Mouse (Mus musculus): Measurements from ENCODE around the gene Mroh2a. TPM values are rescaled to one million over a fixed set of nuclear protein-coding genes. Genes with fewer than 3 reads are reported as not detected.

Mroh2a gene
- polyA plus RNA-seq, 1 experiment from 2014 or later, result 0.61 TPM

- Histone ChIP-seq H3K9me3 (replicated peaks; ENCODE audit: control insufficient read depth, low read length) (no peaks in the 10 kb centered on the region), H3K36me3 (ENCODE audit: control insufficient read depth, insufficient read depth) (peaks cover 25% of the 10 kb centered on the region), H3K9ac (ENCODE audit: low read depth, low read length) (no peak overlapping the region), H3K4me2 (ENCODE audit: low read depth, low read length) (no peak overlapping the region), H3K27ac (ENCODE audit: low read length) (no peak overlapping the region), H3K4me1 (ENCODE audit: control insufficient read depth, low read depth, low read length) (peaks cover 31% of the 10 kb centered on the region), H3K4me3 (ENCODE audit: low read depth, low read length) (no peak overlapping the region), H3K27me3 (ENCODE audit: control insufficient read depth, insufficient read depth, low read depth, low read length) (no peaks in the 10 kb centered on the region)
- no peak for ATAC-seq (ENCODE audit: low read depth)
- WGBS (ENCODE audit: insufficient replicate concordance), result 51% methylated on average over 8 of the region's 8 CpGs
Measured at GRCm38 (mm10) chr1:88258881-88259642, 32.3 kb downstream of the Mroh2a start.

DNA sequence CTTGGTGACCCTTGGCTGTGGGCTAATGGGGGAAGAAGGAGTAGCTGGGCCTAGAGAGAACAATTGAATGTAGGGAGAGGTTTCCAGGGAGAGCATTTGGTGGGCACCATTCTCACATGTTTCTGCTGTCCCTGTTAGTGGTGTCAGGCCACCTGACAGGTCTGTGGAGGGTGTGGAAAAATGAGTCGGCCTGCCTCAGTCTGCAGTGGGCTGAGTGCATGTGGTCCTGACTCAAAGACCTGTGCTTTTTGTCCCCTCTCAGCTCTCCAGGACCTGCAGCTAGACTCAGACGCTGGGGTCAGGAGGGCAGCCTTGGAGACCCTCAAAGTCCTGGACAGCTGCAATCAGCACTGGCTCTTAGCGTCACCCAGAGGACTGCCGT is 32.8 kb downstream of the Mroh2a start:
- whole genome bisulfite sequencing (ENCODE audit: insufficient replicate concordance), result 64% methylated on average over 4 of the region's 4 CpGs
- Histone ChIP-seq H3K27me3 (ENCODE audit: control insufficient read depth, insufficient read depth, low read depth, low read length) (no peaks in the 10 kb centered on the region), H3K9me3 (replicated peaks; ENCODE audit: control insufficient read depth, low read length) (no peaks in the 10 kb centered on the region), H3K4me2 (ENCODE audit: low read depth, low read length) (no peak overlapping the region), H3K4me1 (ENCODE audit: control insufficient read depth, low read depth, low read length) (peaks cover 31% of the 10 kb centered on the region), H3K27ac (ENCODE audit: low read length) (peak overlapping the region; percentile 8), H3K36me3 (ENCODE audit: control insufficient read depth, insufficient read depth) (peaks cover 31% of the 10 kb centered on the region), H3K9ac (ENCODE audit: low read depth, low read length) (no peak overlapping the region), H3K4me3 (ENCODE audit: low read depth, low read length) (no peak overlapping the region)
- ATAC-seq (ENCODE audit: low read depth), result peak; percentile 3; the same call in 1 of the 2 replicates

- no peaks in the 10 kb centered on the region for H3K9me3 ChIP-seq (replicated peaks; ENCODE audit: control insufficient read depth, low read length)
- H3K4me3 ChIP-seq (ENCODE audit: low read depth, low read length), result no peak overlapping the region
- no peaks in the 10 kb centered on the region for H3K27me3 ChIP-seq (ENCODE audit: control insufficient read depth, insufficient read depth, low read depth, low read length)
- WGBS (ENCODE audit: insufficient replicate concordance), result 55% methylated on average over 6 of the region's 6 CpGs
- H3K9ac ChIP-seq (ENCODE audit: low read depth, low read length), result no peak overlapping the region
- peaks cover 36% of the 10 kb centered on the region for H3K36me3 ChIP-seq (ENCODE audit: control insufficient read depth, insufficient read depth)
- peaks cover 31% of the 10 kb centered on the region for H3K4me1 ChIP-seq (ENCODE audit: control insufficient read depth, low read depth, low read length)
- H3K27ac ChIP-seq (ENCODE audit: low read length), result peak overlapping the region; percentile 8
- H3K4me2 ChIP-seq (ENCODE audit: low read depth, low read length), result no peak overlapping the region
- ATAC-seq (ENCODE audit: low read depth), result peak; percentile 78
Measured at GRCm38 (mm10) chr1:88260114-88260513, 33.3 kb downstream of the Mroh2a start.

DNA sequence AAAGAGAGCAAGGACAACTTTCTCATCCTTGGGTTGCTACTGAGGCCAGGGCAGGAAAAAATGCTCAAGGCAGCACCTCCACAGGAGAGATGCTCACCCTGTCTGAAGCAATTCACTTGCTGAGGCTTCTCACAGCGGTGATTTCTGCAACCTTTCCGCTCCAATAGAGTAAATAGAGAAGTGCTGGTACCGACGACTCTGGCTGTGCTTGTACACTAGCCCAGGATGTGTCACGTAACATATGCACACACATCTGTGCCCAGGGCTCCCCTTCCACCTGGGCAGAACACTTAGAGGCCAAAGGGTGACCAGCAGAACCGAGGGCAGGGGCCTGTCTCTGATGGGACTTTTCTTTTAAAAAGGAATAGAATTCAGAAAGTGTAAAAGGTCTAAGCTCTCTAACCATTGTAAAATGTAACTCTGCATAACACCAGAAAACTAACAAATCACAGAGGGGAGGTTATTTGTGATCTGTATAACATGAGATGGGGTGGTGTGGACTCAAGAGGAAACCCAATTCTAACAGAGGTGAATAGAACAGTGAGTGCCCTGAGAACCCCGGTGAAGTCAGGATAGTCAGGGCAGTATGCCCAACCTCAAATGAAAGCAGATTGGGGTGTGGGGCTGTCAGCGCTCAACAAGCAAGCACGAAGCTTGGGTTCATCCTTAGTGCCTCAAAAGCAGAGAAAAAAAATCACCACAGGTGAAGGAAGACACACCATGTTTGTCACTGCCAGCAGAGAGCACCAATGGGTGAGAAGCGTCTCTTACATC is 34.0 kb downstream of the Mroh2a start:
- ATAC-seq (ENCODE audit: low read depth), result peak; percentile 16
- H3K36me3 ChIP-seq (ENCODE audit: control insufficient read depth, insufficient read depth), result peaks cover 42% of the 10 kb centered on the region
- no peak overlapping the region for H3K9ac ChIP-seq (ENCODE audit: low read depth, low read length)
- no peaks in the 10 kb centered on the region for H3K27me3 ChIP-seq (ENCODE audit: control insufficient read depth, insufficient read depth, low read depth, low read length)
- H3K4me3 ChIP-seq (ENCODE audit: low read depth, low read length), result no peak overlapping the region
- peaks cover 31% of the 10 kb centered on the region for H3K4me1 ChIP-seq (ENCODE audit: control insufficient read depth, low read depth, low read length)
- no peak overlapping the region for H3K27ac ChIP-seq (ENCODE audit: low read length)
- WGBS (ENCODE audit: insufficient replicate concordance), result 69% methylated on average over 10 of the region's 10 CpGs
- no peaks in the 10 kb centered on the region for H3K9me3 ChIP-seq (replicated peaks; ENCODE audit: control insufficient read depth, low read length)
- no peak overlapping the region for H3K4me2 ChIP-seq (ENCODE audit: low read depth, low read length)

DNA sequence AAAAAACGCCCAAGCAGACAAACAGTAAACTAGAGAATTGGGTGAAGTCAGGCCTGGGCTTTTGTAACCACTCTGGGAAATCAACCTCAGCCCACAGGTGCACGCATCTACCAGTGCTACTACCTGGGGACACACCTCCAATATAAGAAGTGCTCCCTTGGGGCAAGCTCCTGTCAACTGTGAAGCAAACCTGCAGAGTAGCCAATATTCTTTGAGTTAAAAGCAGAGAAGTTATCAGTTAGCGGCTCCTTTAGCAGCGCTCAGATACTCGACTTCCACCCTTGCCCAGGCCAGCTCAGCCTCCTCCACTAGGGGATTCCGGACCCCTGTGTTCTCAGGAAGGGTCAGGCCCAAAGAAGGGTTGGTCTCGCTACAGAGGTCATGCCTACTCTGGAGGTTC is 34.9 kb downstream of the Mroh2a start:
- Histone ChIP-seq H3K4me1 (ENCODE audit: control insufficient read depth, low read depth, low read length) (peaks cover 31% of the 10 kb centered on the region), H3K27ac (ENCODE audit: low read length) (no peak overlapping the region), H3K4me2 (ENCODE audit: low read depth, low read length) (no peak overlapping the region), H3K27me3 (ENCODE audit: control insufficient read depth, insufficient read depth, low read depth, low read length) (no peaks in the 10 kb centered on the region), H3K36me3 (ENCODE audit: control insufficient read depth, insufficient read depth) (peaks cover 52% of the 10 kb centered on the region), H3K4me3 (ENCODE audit: low read depth, low read length) (no peak overlapping the region), H3K9ac (ENCODE audit: low read depth, low read length) (no peak overlapping the region), H3K9me3 (replicated peaks; ENCODE audit: control insufficient read depth, low read length) (no peaks in the 10 kb centered on the region)
- WGBS (ENCODE audit: insufficient replicate concordance), result 70% methylated on average over 7 of the region's 7 CpGs
- no peak for ATAC-seq (ENCODE audit: low read depth)

DNA sequence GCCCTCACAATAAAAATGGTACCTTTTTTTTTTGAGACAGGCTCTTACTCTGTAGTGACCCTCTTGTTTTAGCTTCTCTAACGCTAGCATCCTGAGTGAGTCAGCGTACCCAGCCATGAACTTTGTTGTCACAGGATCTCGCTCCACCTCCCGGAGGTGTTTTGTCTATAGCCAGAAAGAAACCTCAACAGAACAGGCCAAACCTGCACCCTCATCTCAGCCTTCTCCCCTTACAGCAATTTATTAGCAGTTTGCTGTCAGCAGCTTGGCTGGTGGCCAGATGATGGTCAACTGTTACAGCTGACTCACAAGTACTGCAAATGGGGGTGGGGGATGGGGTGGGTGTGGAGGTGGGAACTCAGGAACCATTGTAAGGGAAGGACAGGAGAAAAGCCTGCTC is 35.5 kb downstream of the Mroh2a start:
- peaks cover 57% of the 10 kb centered on the region for H3K36me3 ChIP-seq (ENCODE audit: control insufficient read depth, insufficient read depth)
- WGBS (ENCODE audit: insufficient replicate concordance), result 76% methylated on average over 4 of the region's 4 CpGs
- ATAC-seq (ENCODE audit: low read depth), result no peak
- no peak overlapping the region for H3K4me2 ChIP-seq (ENCODE audit: low read depth, low read length)
- no peaks in the 10 kb centered on the region for H3K27me3 ChIP-seq (ENCODE audit: control insufficient read depth, insufficient read depth, low read depth, low read length)
- no peak overlapping the region for H3K9ac ChIP-seq (ENCODE audit: low read depth, low read length)
- H3K27ac ChIP-seq (ENCODE audit: low read length), result no peak overlapping the region
- H3K4me3 ChIP-seq (ENCODE audit: low read depth, low read length), result no peak overlapping the region
- peaks cover 31% of the 10 kb centered on the region for H3K4me1 ChIP-seq (ENCODE audit: control insufficient read depth, low read depth, low read length)
- no peaks in the 10 kb centered on the region for H3K9me3 ChIP-seq (replicated peaks; ENCODE audit: control insufficient read depth, low read length)

DNA sequence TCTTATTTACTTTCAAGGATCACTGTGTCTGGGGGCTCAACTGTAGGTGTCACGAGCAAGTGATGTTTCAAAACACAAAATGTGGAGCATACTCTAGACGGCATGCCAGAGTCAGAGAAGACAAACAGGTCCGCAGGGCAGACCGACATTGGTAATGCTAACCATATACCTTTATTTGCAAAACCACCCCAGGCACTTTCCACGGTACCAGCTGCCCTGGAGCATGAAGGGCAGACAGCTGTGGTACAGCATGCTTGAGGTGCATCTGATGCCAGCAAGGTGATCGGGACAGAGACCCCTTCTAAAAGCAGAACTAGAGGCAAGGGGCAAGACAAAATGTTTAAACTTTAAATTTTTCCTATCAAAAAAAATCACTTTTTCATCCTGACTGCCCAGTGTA is 36.2 kb downstream of the Mroh2a start:
- Histone ChIP-seq H3K4me2 (ENCODE audit: low read depth, low read length) (no peak overlapping the region), H3K4me1 (ENCODE audit: control insufficient read depth, low read depth, low read length) (peaks cover 31% of the 10 kb centered on the region), H3K9ac (ENCODE audit: low read depth, low read length) (no peak overlapping the region), H3K27ac (ENCODE audit: low read length) (no peak overlapping the region), H3K27me3 (ENCODE audit: control insufficient read depth, insufficient read depth, low read depth, low read length) (no peaks in the 10 kb centered on the region), H3K36me3 (ENCODE audit: control insufficient read depth, insufficient read depth) (peaks cover 64% of the 10 kb centered on the region), H3K4me3 (ENCODE audit: low read depth, low read length) (no peak overlapping the region), H3K9me3 (replicated peaks; ENCODE audit: control insufficient read depth, low read length) (no peaks in the 10 kb centered on the region)
- WGBS (ENCODE audit: insufficient replicate concordance), result 66% methylated on average over 6 of the region's 6 CpGs
- ATAC-seq (ENCODE audit: low read depth), result no peak

DNA sequence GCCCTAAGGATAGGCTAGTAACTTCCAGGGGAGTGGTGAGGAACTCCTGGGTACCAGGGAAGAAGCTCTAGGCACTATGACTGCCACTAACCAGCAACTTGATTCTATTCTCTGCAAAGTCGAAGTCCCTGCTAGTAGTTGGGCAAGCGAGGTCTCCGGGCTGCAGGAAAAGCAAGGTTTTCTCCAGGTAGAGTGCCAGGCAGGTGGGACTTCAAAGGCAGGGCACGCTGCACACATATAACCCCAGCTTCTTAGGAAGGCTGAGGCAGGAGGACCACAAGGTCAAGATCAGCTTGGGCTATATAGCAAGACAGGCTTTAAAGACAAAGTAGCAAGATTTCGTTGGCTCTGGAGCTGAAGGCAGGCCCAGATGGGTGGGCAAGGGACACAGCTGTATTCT is 37.0 kb downstream of the Mroh2a start:
- Histone ChIP-seq H3K4me1 (ENCODE audit: control insufficient read depth, low read depth, low read length) (peaks cover 31% of the 10 kb centered on the region), H3K9ac (ENCODE audit: low read depth, low read length) (no peak overlapping the region), H3K36me3 (ENCODE audit: control insufficient read depth, insufficient read depth) (peaks cover 72% of the 10 kb centered on the region), H3K27me3 (ENCODE audit: control insufficient read depth, insufficient read depth, low read depth, low read length) (no peaks in the 10 kb centered on the region), H3K4me3 (ENCODE audit: low read depth, low read length) (no peak overlapping the region), H3K9me3 (replicated peaks; ENCODE audit: control insufficient read depth, low read length) (no peaks in the 10 kb centered on the region), H3K27ac (ENCODE audit: low read length) (no peak overlapping the region), H3K4me2 (ENCODE audit: low read depth, low read length) (no peak overlapping the region)
- ATAC-seq (ENCODE audit: low read depth), result no peak
- 83% methylated on average over 5 of the region's 5 CpGs for WGBS (ENCODE audit: insufficient replicate concordance)

DNA sequence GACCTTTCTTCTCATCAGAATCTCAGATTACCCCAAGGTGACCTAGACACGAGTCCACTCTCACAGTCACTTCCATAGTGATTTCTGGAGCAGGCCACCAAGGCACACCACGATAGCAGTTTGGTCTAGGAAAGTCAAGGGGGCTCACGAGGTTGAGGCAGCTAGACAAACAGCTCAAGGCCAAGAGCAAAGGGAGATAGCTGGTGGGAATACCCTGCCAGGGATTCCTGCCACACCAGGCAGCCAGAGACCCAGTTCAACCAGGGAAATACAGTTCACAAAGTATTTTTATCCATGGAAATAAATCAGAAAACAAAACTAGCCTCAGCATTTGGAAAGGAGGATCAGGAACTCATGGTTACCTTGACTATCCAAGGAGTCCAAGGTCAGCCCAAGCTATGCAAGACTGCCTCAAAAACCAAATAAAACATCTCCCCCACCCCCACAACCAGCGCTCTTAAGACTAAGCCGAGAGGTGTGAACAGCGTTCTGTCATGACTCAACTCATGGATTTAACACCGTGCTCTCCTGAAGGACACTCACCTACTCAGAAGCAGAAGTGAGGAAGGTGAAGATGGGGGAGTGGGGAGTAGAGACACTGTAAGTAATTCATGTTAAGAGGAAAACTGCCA is 37.6 kb downstream of the Mroh2a start:
- H3K27me3 ChIP-seq (ENCODE audit: control insufficient read depth, insufficient read depth, low read depth, low read length), result no peaks in the 10 kb centered on the region
- H3K9ac ChIP-seq (ENCODE audit: low read depth, low read length), result no peak overlapping the region
- WGBS (ENCODE audit: insufficient replicate concordance), result 76% methylated on average over 7 of the region's 7 CpGs
- H3K36me3 ChIP-seq (ENCODE audit: control insufficient read depth, insufficient read depth), result peaks cover 78% of the 10 kb centered on the region
- no peak overlapping the region for H3K27ac ChIP-seq (ENCODE audit: low read length)
- no peak for ATAC-seq (ENCODE audit: low read depth)
- H3K4me3 ChIP-seq (ENCODE audit: low read depth, low read length), result no peak overlapping the region
- no peak overlapping the region for H3K4me2 ChIP-seq (ENCODE audit: low read depth, low read length)
- H3K9me3 ChIP-seq (replicated peaks; ENCODE audit: control insufficient read depth, low read length), result no peaks in the 10 kb centered on the region
- peaks cover 27% of the 10 kb centered on the region for H3K4me1 ChIP-seq (ENCODE audit: control insufficient read depth, low read depth, low read length)

Data from liver, embryonic 16.5 days (tissue).